Comparison of ENCODE assay signal across 13 mouse cellular contexts in the genomic region with DNA sequence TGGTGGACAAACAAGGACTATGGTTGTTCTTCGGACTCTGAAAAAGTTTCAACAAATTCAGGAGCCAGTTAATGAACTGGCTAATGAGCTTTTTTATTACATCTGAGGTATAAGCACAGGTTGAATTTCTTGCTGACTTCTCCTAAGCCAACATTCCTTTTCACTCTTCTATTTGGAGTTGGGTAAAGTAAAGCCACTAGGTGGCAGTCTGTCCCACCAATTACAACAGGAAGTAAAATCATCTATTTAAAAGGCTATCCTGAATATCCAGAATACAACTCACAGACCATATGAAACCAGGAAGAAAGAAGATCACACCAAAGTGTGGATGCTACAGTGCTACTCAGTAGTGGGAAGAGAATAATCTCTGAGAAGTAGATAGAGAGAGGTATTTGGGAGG. TPM values are rescaled to one million over a fixed set of nuclear protein-coding genes. Genes with fewer than 3 reads are reported as not detected.
DNase-seq lines count a peak whose midpoint lies in the region; ATAC-seq and TF ChIP-seq lines count a peak whose summit lies in the region.
"Had no signal": no experiment of that assay in that cellular context is flagged by ENCODE, and none has a peak within 500 bp of the region (broad histone marks: within the 10 kb centered on the region; RNA-seq: fewer than 3 reads in every experiment).

No protein-coding gene starts in this region.

- H3K27me3 ChIP-seq in heart, adult 2 months (ENCODE audit: control insufficient read depth, insufficient read depth, low read length), result no peaks in the 10 kb centered on the region
- H3K27me3 ChIP-seq in heart, embryonic 10.5 days (ENCODE audit: insufficient read depth, poor library complexity, severe bottlenecking), result peaks cover 7% of the 10 kb centered on the region; the same call in 1 of the 2 replicates
- H3K27me3 ChIP-seq in lung, embryonic 14.5 days (ENCODE audit: insufficient read depth, low read length), result no peaks in the 10 kb centered on the region

- no peak overlapping the region for H3K4me2 ChIP-seq in lung, embryonic 14.5 days
- H3K4me2 ChIP-seq: embryonic facial prominence, embryonic 12.5 days; limb, embryonic 15.5 days had no signal

- no peaks in the 10 kb centered on the region for H3K79me2 ChIP-seq in heart, adult 2 months (replicated peaks; ENCODE audit: control insufficient read depth, insufficient read depth, low read length)

- no peak overlapping the region for H3K27ac ChIP-seq in heart, adult 2 months
- no peak overlapping the region for H3K27ac ChIP-seq in heart, embryonic 10.5 days
- no peak overlapping the region for H3K27ac ChIP-seq in lung, embryonic 14.5 days (ENCODE audit: low read depth)
- H3K27ac ChIP-seq: embryonic facial prominence, embryonic 12.5 days; limb, embryonic 15.5 days had no signal

- no peak for TF ChIP-seq EP300 in heart, adult 2 months (IDR thresholded peaks at IDR 0.05; ENCODE audit: insufficient read depth, low read depth, low read length)

- peak; percentile 58 for TF ChIP-seq CTCF in heart, adult 2 months (IDR thresholded peaks at IDR 0.05)
- TF ChIP-seq CTCF in lung, embryonic 14.5 days (IDR thresholded peaks at IDR 0.05; ENCODE audit: low read depth), result peak; percentile 49

- TF ChIP-seq POLR2A in heart, adult 2 months (IDR thresholded peaks at IDR 0.05; ENCODE audit: insufficient read depth, low read depth, low read length), result no peak

- no peaks in the 10 kb centered on the region for H3K36me3 ChIP-seq in heart, adult 2 months (ENCODE audit: control insufficient read depth, insufficient read depth, low read length)
- H3K36me3 ChIP-seq in heart, embryonic 10.5 days, result no peaks in the 10 kb centered on the region
- H3K36me3 ChIP-seq in lung, embryonic 14.5 days (ENCODE audit: insufficient read depth), result no peaks in the 10 kb centered on the region
- H3K36me3 ChIP-seq: embryonic facial prominence, embryonic 12.5 days; limb, embryonic 15.5 days had no signal

- no peaks in the 10 kb centered on the region for H3K4me1 ChIP-seq in heart, adult 2 months (ENCODE audit: control insufficient read depth, insufficient read depth, low read length)
- H3K4me1 ChIP-seq in heart, embryonic 10.5 days, result no peaks in the 10 kb centered on the region
- no peaks in the 10 kb centered on the region for H3K4me1 ChIP-seq in lung, embryonic 14.5 days (ENCODE audit: insufficient read depth)
- H3K4me1 ChIP-seq: embryonic facial prominence, embryonic 12.5 days; limb, embryonic 15.5 days had no signal

- no peak for DNase-seq in heart, adult 2 months
- no peak for DNase-seq in heart, embryonic 10.5 days (ENCODE audit: low spot score)
- DNase-seq in lung, embryonic 14.5 days, result peak; percentile 62
- no peak for DNase-seq in lung, adult 18-20 months
- DNase-seq in brain, adult 2 months (ENCODE audit: low read depth, low spot score), result peak; percentile 41
- DNase-seq in naive thymus-derived CD4-positive, alpha-beta T cell, adult 2 months (ENCODE audit: low read depth), result peak; percentile 18
- DNase-seq in spleen, postnatal 4 days (ENCODE audit: low spot score in 2 of 2), result no peak
- no peak for DNase-seq in frontal cortex, postnatal 14 days (ENCODE audit: low spot score in 2 of 2)
- DNase-seq: thymus, adult 18-20 months had no signal

- 41% methylated on average over 1 of the region's 1 CpGs for WGBS in heart, adult 2 months
- 30% methylated on average over 1 of the region's 1 CpGs for whole genome bisulfite sequencing in heart, embryonic 10.5 days
- WGBS in lung, embryonic 14.5 days, result 27% methylated on average over 1 of the region's 1 CpGs

- no peak overlapping the region for H3K9ac ChIP-seq in heart, adult 2 months (ENCODE audit: low read depth, low read length)
- no peak overlapping the region for H3K9ac ChIP-seq in lung, embryonic 14.5 days
- H3K9ac ChIP-seq: embryonic facial prominence, embryonic 12.5 days; limb, embryonic 15.5 days had no signal

- no peaks in the 10 kb centered on the region for H3K9me3 ChIP-seq in heart, embryonic 10.5 days
- H3K9me3 ChIP-seq in lung, embryonic 14.5 days (ENCODE audit: low read depth, low read length), result no peaks in the 10 kb centered on the region
- H3K9me3 ChIP-seq: embryonic facial prominence, embryonic 12.5 days; limb, embryonic 15.5 days had no signal

- intact Hi-C loops in heart, adult 2 months (cut with DNase I), result no loop called here

- H3K4me3 ChIP-seq in heart, adult 2 months, result no peak overlapping the region
- no peak overlapping the region for H3K4me3 ChIP-seq in heart, embryonic 10.5 days
- H3K4me3 ChIP-seq in lung, embryonic 14.5 days (ENCODE audit: low read depth, low read length), result no peak overlapping the region
- H3K4me3 ChIP-seq: embryonic facial prominence, embryonic 12.5 days; limb, embryonic 15.5 days had no signal

- ATAC-seq in lung, embryonic 14.5 days (ENCODE audit: insufficient read depth), result no peak

RNA-seq across cellular contexts. Expression of a gene that starts 48.1 kb away (rescaled TPM):
- not detected for total RNA-seq in heart, adult 2 months (2021)
- polyA plus RNA-seq in heart, adult 2 months (2012; rRNA removed), result not detected in 2 replicates
- polyA plus RNA-seq in heart, embryonic 10.5 days (2016; fragmentation: Nextera tagmentation; extraction: Ambion mirVana), result not detected in 2 replicates
- not detected in 2 replicates for polyA plus RNA-seq in lung, embryonic 14.5 days (2014; fragmentation: Nextera tagmentation; extraction: Ambion mirVana)
- polyA plus RNA-seq: embryonic facial prominence, embryonic 12.5 days; heart, embryonic 14.5 days; limb, embryonic 15.5 days; neural tube, embryonic 14.5 days had no signal

Comparison
In these comparisons a context has a peak if more than half of its experiments do, and no peak if none do; other contexts are left out.
1. DNase-seq: peak in lung, embryonic 14.5 days (single experiment), brain, adult 2 months (single experiment) and naive thymus-derived CD4-positive, alpha-beta T cell, adult 2 months (single experiment); none in heart, adult 2 months (0 of 2), heart, embryonic 10.5 days (single experiment), lung, adult 18-20 months (0 of 2), spleen, postnatal 4 days (0 of 2) and frontal cortex, postnatal 14 days (0 of 2).